Mouse (Mus musculus) kidney, adult 11 months (tissue): ENCODE results near the gene Clasp2.

Experiments
- DNase-seq: peaks from one replicate; pipeline ENCODE4 v3.0.0; 2022

Clasp2 gene

GRCm38 (mm10) chr9:113935638-113936037, 194.4 kb downstream of the Clasp2 start:
- no peak for DNase-seq

- no peak for DNase-seq
These were observed 198.0 kb downstream of the Clasp2 start for GRCm38 (mm10) chr9:113939063-113939850.

GRCm38 (mm10) chr9:113941103-113941805, 200.0 kb downstream of the Clasp2 start:
- no peak for DNase-seq

- no peak for DNase-seq
These were observed 202.1 kb downstream of the Clasp2 start for GRCm38 (mm10) chr9:113943372-113943771.

GRCm38 (mm10) chr9:113947216-113947615, 205.9 kb downstream of the Clasp2 start:
- no peak for DNase-seq

- DNase-seq = no peak
These were observed 216.5 kb downstream of the Clasp2 start for GRCm38 (mm10) chr9:113957777-113958176.

GRCm38 (mm10) chr9:113963718-113964117, 222.4 kb downstream of the Clasp2 start:
- DNase-seq = no peak

GRCm38 (mm10) chr9:113964415-113964814, 223.1 kb downstream of the Clasp2 start:
- no peak for DNase-seq

GRCm38 (mm10) chr9:113966838-113967237, 225.6 kb downstream of the Clasp2 start:
- no peak for DNase-seq

- DNase-seq = no peak
These were observed 227.7 kb downstream of the Clasp2 start for GRCm38 (mm10) chr9:113968967-113969366.
